Mouse (Mus musculus): ENCODE measurements around the gene Prnp. TPM values are rescaled to one million over a fixed set of nuclear protein-coding genes. Genes with fewer than 3 reads are reported as not detected.

Prnp gene
- polyA plus RNA-seq, 1 experiment from 2014 or later = 23.7 TPM

GRCm38 (mm10) chr2:131876551-131877265 lies 33.0 kb upstream of the Prnp start:
- no peak for DNase-seq (ENCODE audit: low spot score)
- Histone ChIP-seq H3K4me3 (ENCODE audit: low read depth, low read length) (no peak overlapping the region), H3K36me3 (replicated peaks; ENCODE audit: control insufficient read depth, insufficient read depth, low read depth, low read length) (no peaks in the 10 kb centered on the region), H3K9ac (replicated peaks; ENCODE audit: low read length) (no peak overlapping the region), H3K4me2 (ENCODE audit: low read depth, low read length) (no peak overlapping the region), H3K4me1 (ENCODE audit: control insufficient read depth, insufficient read depth, low read length) (no peaks in the 10 kb centered on the region), H3K27ac (replicated peaks; ENCODE audit: low read depth, low read length) (no peak overlapping the region), H3K9me3 (replicated peaks; ENCODE audit: control insufficient read depth, low read length) (no peaks in the 10 kb centered on the region), H3K27me3 (ENCODE audit: control insufficient read depth, insufficient read depth, low read length) (no peaks in the 10 kb centered on the region)
- ATAC-seq (replicated peaks; ENCODE audit: insufficient number of reproducible peaks, low FRiP score, low TSS enrichment, low read depth) = no peak
- WGBS = 94% methylated on average over 7 of the region's 7 CpGs

- Histone ChIP-seq H3K4me2 (ENCODE audit: low read depth, low read length) (no peak overlapping the region), H3K27ac (replicated peaks; ENCODE audit: low read depth, low read length) (no peak overlapping the region), H3K27me3 (ENCODE audit: control insufficient read depth, insufficient read depth, low read length) (no peaks in the 10 kb centered on the region), H3K4me3 (ENCODE audit: low read depth, low read length) (no peak overlapping the region), H3K9ac (replicated peaks; ENCODE audit: low read length) (no peak overlapping the region), H3K4me1 (ENCODE audit: control insufficient read depth, insufficient read depth, low read length) (no peaks in the 10 kb centered on the region), H3K9me3 (replicated peaks; ENCODE audit: control insufficient read depth, low read length) (no peaks in the 10 kb centered on the region), H3K36me3 (replicated peaks; ENCODE audit: control insufficient read depth, insufficient read depth, low read depth, low read length) (no peaks in the 10 kb centered on the region)
- WGBS = 54% methylated on average over 4 of the region's 4 CpGs
- no peak for DNase-seq (ENCODE audit: low spot score)
- no peak for ATAC-seq (replicated peaks; ENCODE audit: insufficient number of reproducible peaks, low FRiP score, low TSS enrichment, low read depth)
Observed at GRCm38 (mm10) chr2:131881766-131882165, 28.0 kb upstream of the Prnp start.

- DNase-seq (ENCODE audit: low spot score) (no peak), ATAC-seq (replicated peaks; ENCODE audit: insufficient number of reproducible peaks, low FRiP score, low TSS enrichment, low read depth) (no peak)
- Histone ChIP-seq H3K4me1 (ENCODE audit: control insufficient read depth, insufficient read depth, low read length) (no peaks in the 10 kb centered on the region), H3K4me3 (ENCODE audit: low read depth, low read length) (no peak overlapping the region), H3K9ac (replicated peaks; ENCODE audit: low read length) (no peak overlapping the region), H3K27ac (replicated peaks; ENCODE audit: low read depth, low read length) (no peak overlapping the region), H3K4me2 (ENCODE audit: low read depth, low read length) (no peak overlapping the region), H3K36me3 (replicated peaks; ENCODE audit: control insufficient read depth, insufficient read depth, low read depth, low read length) (no peaks in the 10 kb centered on the region), H3K9me3 (replicated peaks; ENCODE audit: control insufficient read depth, low read length) (no peaks in the 10 kb centered on the region), H3K27me3 (ENCODE audit: control insufficient read depth, insufficient read depth, low read length) (no peaks in the 10 kb centered on the region)
- WGBS = 54% methylated on average over 2 of the region's 2 CpGs
Observed at GRCm38 (mm10) chr2:131883136-131883535, 26.6 kb upstream of the Prnp start.

- Histone ChIP-seq H3K36me3 (replicated peaks; ENCODE audit: control insufficient read depth, insufficient read depth, low read depth, low read length) (no peaks in the 10 kb centered on the region), H3K4me3 (ENCODE audit: low read depth, low read length) (no peak overlapping the region), H3K4me1 (ENCODE audit: control insufficient read depth, insufficient read depth, low read length) (no peaks in the 10 kb centered on the region), H3K27me3 (ENCODE audit: control insufficient read depth, insufficient read depth, low read length) (no peaks in the 10 kb centered on the region), H3K4me2 (ENCODE audit: low read depth, low read length) (no peak overlapping the region), H3K9me3 (replicated peaks; ENCODE audit: control insufficient read depth, low read length) (no peaks in the 10 kb centered on the region), H3K27ac (replicated peaks; ENCODE audit: low read depth, low read length) (no peak overlapping the region), H3K9ac (replicated peaks; ENCODE audit: low read length) (no peak overlapping the region)
- ATAC-seq (replicated peaks; ENCODE audit: insufficient number of reproducible peaks, low FRiP score, low TSS enrichment, low read depth) (no peak), DNase-seq (ENCODE audit: low spot score) (no peak)
- 86% methylated on average over 6 of the region's 6 CpGs for whole genome bisulfite sequencing
Observed at GRCm38 (mm10) chr2:131886503-131887160, 23.1 kb upstream of the Prnp start.

- no peak overlapping the region for H3K9ac ChIP-seq (replicated peaks; ENCODE audit: low read length)
- DNase-seq (ENCODE audit: low spot score) = no peak
- H3K36me3 ChIP-seq (replicated peaks; ENCODE audit: control insufficient read depth, insufficient read depth, low read depth, low read length) = no peaks in the 10 kb centered on the region
- no peak overlapping the region for H3K4me3 ChIP-seq (ENCODE audit: low read depth, low read length)
- no peaks in the 10 kb centered on the region for H3K4me1 ChIP-seq (ENCODE audit: control insufficient read depth, insufficient read depth, low read length)
- no peak overlapping the region for H3K4me2 ChIP-seq (ENCODE audit: low read depth, low read length)
- no peaks in the 10 kb centered on the region for H3K27me3 ChIP-seq (ENCODE audit: control insufficient read depth, insufficient read depth, low read length)
- no peaks in the 10 kb centered on the region for H3K9me3 ChIP-seq (replicated peaks; ENCODE audit: control insufficient read depth, low read length)
- H3K27ac ChIP-seq (replicated peaks; ENCODE audit: low read depth, low read length) = no peak overlapping the region
- ATAC-seq (replicated peaks; ENCODE audit: insufficient number of reproducible peaks, low FRiP score, low TSS enrichment, low read depth) = no peak
- WGBS = 69% methylated on average over 7 of the region's 7 CpGs
Observed at GRCm38 (mm10) chr2:131888233-131888632, 21.5 kb upstream of the Prnp start.

- ATAC-seq (replicated peaks; ENCODE audit: insufficient number of reproducible peaks, low FRiP score, low TSS enrichment, low read depth) = no peak
- no peak overlapping the region for H3K4me2 ChIP-seq (ENCODE audit: low read depth, low read length)
- no peak overlapping the region for H3K27ac ChIP-seq (replicated peaks; ENCODE audit: low read depth, low read length)
- no peak overlapping the region for H3K9ac ChIP-seq (replicated peaks; ENCODE audit: low read length)
- WGBS = 35% methylated on average over 5 of the region's 5 CpGs
- no peak overlapping the region for H3K4me3 ChIP-seq (ENCODE audit: low read depth, low read length)
- H3K27me3 ChIP-seq (ENCODE audit: control insufficient read depth, insufficient read depth, low read length) = no peaks in the 10 kb centered on the region
- no peaks in the 10 kb centered on the region for H3K9me3 ChIP-seq (replicated peaks; ENCODE audit: control insufficient read depth, low read length)
- DNase-seq (ENCODE audit: low spot score) = no peak
- no peaks in the 10 kb centered on the region for H3K36me3 ChIP-seq (replicated peaks; ENCODE audit: control insufficient read depth, insufficient read depth, low read depth, low read length)
- H3K4me1 ChIP-seq (ENCODE audit: control insufficient read depth, insufficient read depth, low read length) = no peaks in the 10 kb centered on the region
Observed at GRCm38 (mm10) chr2:131892534-131892933, 17.2 kb upstream of the Prnp start.

GRCm38 (mm10) chr2:131895106-131895505 lies 14.6 kb upstream of the Prnp start:
- no peak overlapping the region for H3K4me3 ChIP-seq (ENCODE audit: low read depth, low read length)
- no peaks in the 10 kb centered on the region for H3K27me3 ChIP-seq (ENCODE audit: control insufficient read depth, insufficient read depth, low read length)
- no peak overlapping the region for H3K4me2 ChIP-seq (ENCODE audit: low read depth, low read length)
- no peaks in the 10 kb centered on the region for H3K36me3 ChIP-seq (replicated peaks; ENCODE audit: control insufficient read depth, insufficient read depth, low read depth, low read length)
- H3K9me3 ChIP-seq (replicated peaks; ENCODE audit: control insufficient read depth, low read length) = no peaks in the 10 kb centered on the region
- 73% methylated on average over 2 of the region's 2 CpGs for WGBS
- DNase-seq (ENCODE audit: low spot score) (no peak), ATAC-seq (replicated peaks; ENCODE audit: insufficient number of reproducible peaks, low FRiP score, low TSS enrichment, low read depth) (no peak)
- no peaks in the 10 kb centered on the region for H3K4me1 ChIP-seq (ENCODE audit: control insufficient read depth, insufficient read depth, low read length)
- no peak overlapping the region for H3K9ac ChIP-seq (replicated peaks; ENCODE audit: low read length)
- no peak overlapping the region for H3K27ac ChIP-seq (replicated peaks; ENCODE audit: low read depth, low read length)

GRCm38 (mm10) chr2:131896011-131896410 lies 13.7 kb upstream of the Prnp start:
- WGBS = 88% methylated on average over 4 of the region's 4 CpGs
- no peak for ATAC-seq (replicated peaks; ENCODE audit: insufficient number of reproducible peaks, low FRiP score, low TSS enrichment, low read depth)
- Histone ChIP-seq H3K27ac (replicated peaks; ENCODE audit: low read depth, low read length) (no peak overlapping the region), H3K9ac (replicated peaks; ENCODE audit: low read length) (no peak overlapping the region), H3K36me3 (replicated peaks; ENCODE audit: control insufficient read depth, insufficient read depth, low read depth, low read length) (no peaks in the 10 kb centered on the region), H3K4me2 (ENCODE audit: low read depth, low read length) (no peak overlapping the region), H3K4me3 (ENCODE audit: low read depth, low read length) (no peak overlapping the region), H3K27me3 (ENCODE audit: control insufficient read depth, insufficient read depth, low read length) (no peaks in the 10 kb centered on the region), H3K9me3 (replicated peaks; ENCODE audit: control insufficient read depth, low read length) (no peaks in the 10 kb centered on the region), H3K4me1 (ENCODE audit: control insufficient read depth, insufficient read depth, low read length) (no peaks in the 10 kb centered on the region)
- DNase-seq (ENCODE audit: low spot score) = no peak
